Mouse (Mus musculus) right cerebral cortex, postnatal 36 days (tissue): ENCODE measurements around the gene Lima1.

Source experiments
- DNase-seq, 2 experiments: peaks; one replicate each; pipeline ENCODE4 v3.0.0; 2022; ENCODE audit warnings: low spot score in 2 of 2, mixed read lengths in 1 of 2

The Lima1 gene

GRCm38 (mm10) chr15:99867654-99868053, 7.6 kb downstream of the Lima1 start:
- DNase-seq, result no peak

GRCm38 (mm10) chr15:99866450-99867221, 8.6 kb downstream of the Lima1 start:
- DNase-seq, result no peak

- no peak for DNase-seq
These were observed 9.3 kb downstream of the Lima1 start for GRCm38 (mm10) chr15:99865942-99866341.

DNA sequence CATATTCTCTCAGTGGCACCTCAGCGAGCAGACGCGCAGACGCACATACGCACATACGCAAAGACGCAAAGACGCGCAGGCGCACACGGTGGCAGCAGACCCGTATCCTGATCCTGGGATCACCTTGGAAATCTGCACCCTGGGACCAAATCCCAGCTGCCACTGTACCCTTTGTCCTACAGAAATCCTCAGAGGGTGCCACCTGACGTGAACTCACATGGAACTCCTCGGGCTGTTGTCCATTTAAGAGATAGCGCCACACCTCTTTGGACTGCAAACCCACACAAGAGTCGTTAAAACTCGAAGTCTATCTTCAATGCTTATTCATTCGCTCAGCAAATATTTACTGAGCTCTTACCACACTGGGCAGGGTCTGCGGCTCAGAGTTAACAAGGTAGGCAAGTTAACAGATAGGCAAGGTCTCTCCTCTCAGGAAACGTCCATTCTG, 9.7 kb downstream of the Lima1 start:
- no peak for DNase-seq

GRCm38 (mm10) chr15:99865046-99865445, 10.2 kb downstream of the Lima1 start:
- no peak for DNase-seq

- no peak for DNase-seq
These were observed 11.5 kb downstream of the Lima1 start for GRCm38 (mm10) chr15:99863786-99864185.

- DNase-seq, result no peak
These were observed 11.9 kb downstream of the Lima1 start for GRCm38 (mm10) chr15:99863358-99863757.

DNA sequence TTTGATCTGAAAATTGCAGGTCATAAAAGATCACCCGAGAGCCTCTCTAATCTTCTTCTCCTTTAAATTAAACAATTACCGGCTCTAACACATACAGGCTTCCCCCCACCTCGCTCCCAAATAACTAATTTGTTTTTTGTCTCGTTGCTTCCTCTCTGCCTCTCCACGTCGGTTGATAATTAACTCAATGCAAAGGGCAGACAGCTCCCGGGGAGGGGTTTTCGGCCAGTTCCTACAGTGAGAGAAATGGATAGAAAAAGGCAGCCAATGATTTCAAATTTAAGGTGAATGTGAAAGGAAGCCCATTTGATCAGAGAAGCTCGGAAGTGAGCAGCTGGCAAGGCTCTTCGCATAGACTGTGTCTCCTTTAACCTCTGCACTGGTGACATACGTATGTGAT, 12.8 kb downstream of the Lima1 start:
- DNase-seq, result no peak

GRCm38 (mm10) chr15:99861955-99862354, 13.3 kb downstream of the Lima1 start:
- no peak for DNase-seq

DNA sequence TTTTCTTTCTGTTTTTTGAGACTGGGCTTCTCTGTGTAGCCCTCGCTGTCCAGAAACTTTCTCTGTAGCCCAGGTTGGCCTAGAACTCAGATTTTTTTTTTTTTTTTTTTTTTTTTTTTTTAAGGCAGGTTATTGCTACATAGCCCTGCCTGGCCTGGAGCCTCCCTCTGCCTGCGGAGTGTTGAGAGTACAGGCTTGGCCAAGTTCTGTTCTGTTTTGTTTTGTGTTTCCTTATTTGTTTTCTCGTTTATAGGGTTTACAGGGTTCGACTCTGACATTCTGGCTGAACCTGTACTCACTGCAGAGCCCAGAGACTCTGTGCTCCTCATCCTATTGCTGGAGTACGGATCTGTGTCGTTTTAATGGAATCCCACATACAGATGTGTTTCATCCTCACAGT, 13.7 kb downstream of the Lima1 start:
- DNase-seq, result no peak

DNA sequence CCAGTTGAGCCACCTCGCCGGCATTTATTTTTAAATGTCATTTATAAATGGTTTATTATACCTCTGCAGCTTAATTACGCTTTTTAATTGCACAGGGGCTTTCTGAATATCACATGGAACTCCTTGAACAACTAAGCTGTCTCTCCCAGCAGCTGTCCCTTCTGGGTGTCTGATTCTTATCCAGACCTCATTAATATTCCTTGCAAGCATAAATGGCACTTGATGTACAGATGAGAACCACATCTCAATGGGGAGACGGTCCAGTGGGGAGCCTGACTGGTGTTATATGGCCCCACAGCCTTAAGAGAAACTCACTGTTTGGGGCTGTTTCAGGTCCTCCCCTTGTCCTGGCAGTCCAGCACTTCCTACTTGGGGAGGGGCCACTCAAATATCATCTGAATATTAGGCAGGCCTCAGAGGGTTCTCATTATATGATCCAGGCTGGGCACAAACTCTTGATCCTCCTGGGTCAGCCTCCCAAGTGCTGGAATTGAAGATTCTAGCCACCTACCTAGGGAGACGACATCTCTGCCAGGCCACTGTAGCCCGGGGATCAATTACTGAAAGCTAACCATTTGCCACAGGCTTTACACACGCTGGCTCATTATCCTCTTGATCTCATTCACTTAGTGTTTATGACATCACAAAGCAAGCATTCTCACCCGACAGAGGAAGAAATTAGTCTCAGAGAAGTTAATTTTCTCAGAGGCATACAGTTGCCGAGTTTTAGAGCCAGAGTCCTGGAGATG, 15.4 kb downstream of the Lima1 start:
- no peak for DNase-seq

- no peak for DNase-seq
These were observed 17.8 kb downstream of the Lima1 start for GRCm38 (mm10) chr15:99857479-99857878.

DNA sequence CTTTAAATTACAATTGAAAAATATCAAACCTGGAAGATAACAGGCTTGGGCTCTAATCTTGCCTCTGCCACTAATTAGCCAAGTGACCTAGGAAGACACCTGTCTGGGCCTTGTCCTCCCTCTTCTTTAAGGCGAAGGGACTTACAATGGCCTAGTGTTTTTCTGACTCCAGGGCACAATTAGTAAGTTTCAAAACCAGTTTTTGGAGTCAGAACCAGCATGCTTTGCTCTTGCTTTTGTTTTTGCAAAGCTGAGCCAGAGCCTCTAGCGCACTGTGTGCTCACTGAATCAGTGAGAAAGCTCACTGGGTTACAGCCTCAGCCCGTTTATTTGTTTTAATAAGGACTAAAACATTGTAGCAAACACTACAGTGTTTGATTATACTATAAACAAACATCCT, 20.1 kb downstream of the Lima1 start:
- DNase-seq, result no peak

DNA sequence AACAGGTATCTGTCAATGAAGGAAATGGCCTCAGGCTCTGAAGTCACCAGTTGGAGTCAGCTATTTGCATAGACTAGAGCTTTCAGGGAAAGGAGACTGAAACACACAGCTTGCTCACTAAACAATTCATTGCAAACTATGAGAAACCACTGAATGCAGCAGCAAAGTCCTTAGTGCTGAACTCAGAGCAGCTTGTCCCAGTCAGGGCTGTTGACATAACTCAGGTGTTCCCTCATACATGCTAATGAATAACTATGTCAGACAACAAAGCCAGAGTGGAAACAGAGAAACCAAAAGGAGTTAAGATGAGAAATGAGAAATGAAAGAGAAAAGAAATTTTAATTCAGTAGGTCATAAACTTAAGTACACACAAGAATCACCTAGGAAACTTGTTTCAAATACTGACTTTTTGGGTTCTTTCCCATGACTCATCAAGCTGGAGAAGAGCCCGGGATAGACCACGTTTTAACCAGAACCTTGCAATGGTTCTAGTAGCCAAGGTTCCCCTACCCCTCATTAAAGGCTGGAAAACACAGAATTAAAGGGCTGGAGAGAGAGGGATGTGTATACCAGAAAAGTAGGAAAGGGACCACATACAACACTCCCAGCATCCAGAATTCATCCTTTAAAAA, 22.5 kb downstream of the Lima1 start:
- DNase-seq, result no peak

GRCm38 (mm10) chr15:99850265-99850664, 25.0 kb downstream of the Lima1 start:
- no peak for DNase-seq

GRCm38 (mm10) chr15:99847937-99848336, 27.3 kb downstream of the Lima1 start:
- no peak for DNase-seq

DNA sequence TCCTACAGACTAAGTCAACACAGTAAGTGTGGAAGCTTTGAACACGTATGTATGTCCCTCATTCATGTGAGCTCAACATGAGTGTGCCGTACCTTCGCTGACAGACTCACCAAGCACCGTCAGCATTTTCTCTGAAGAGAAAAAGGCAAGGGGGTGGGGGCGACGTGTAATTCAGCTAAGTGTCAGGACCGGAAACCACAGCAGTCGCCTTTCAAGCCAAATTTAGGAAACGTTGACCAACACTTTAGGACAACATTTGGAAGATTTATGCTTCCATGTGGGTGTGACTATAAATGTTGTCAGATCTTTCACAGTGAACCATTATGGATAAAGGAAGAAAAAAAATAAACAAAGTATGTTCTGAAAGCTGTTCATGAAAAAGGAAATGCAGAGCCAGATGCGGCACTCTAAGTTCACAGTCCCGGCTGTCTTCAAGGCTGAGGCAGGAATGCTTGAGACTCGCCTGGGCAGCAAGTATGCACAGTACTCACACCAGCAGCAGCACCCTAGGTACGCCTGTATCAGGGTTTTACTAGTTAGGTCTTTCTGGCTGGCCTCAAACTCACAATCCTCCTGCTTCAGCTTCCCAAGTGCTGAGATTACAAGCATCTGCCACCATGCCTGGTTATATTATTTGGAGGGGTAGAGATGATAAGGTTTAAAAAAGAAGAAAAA, 27.9 kb downstream of the Lima1 start:
- DNase-seq, result no peak

DNA sequence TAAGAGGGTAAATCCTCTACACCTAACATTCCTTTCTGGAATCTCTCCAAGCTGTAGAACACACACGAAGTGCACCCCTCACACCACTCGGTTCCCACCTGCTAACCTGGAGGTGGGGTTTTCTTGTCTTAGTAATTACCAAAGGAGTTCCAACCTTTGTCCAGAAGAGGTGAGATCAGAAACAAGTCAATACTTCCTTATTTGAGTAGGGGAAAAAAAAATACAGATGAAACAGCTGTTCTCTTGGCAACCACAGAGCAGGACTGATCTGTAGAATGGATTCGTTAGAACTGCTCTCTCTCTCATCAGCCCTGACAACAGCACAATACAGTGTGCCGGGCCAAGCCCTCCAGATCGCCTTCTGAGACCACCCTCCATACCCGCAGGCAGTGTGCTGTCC, 28.6 kb downstream of the Lima1 start:
- no peak for DNase-seq

- DNase-seq, result no peak
These were observed 31.4 kb downstream of the Lima1 start for GRCm38 (mm10) chr15:99843856-99844255.

- no peak for DNase-seq
These were observed 35.3 kb downstream of the Lima1 start for GRCm38 (mm10) chr15:99839910-99840309.

GRCm38 (mm10) chr15:99839165-99839840, 36.0 kb downstream of the Lima1 start:
- no peak for DNase-seq

DNA sequence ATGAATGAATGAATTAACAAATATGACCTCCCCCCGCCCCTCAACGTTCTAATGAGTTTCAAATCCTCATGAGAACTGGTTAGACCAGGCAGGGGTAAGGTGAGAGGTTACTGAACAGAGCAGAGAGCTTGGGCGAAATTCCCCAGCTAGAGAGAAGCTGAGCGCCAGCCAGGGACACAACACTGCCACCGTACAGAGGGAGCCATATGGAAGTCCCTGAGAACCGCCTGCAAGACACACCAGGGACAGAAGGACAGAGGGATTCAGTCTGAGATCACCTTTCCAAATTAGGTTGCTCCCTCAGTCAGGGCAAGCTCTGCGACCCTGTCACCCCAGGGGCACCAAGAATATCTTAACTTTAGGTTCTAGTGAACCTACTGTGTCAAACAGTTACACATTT, 37.7 kb downstream of the Lima1 start:
- DNase-seq, result no peak
